Mouse (Mus musculus) layer of hippocampus, postnatal 14 days (tissue): Measurements from ENCODE around the gene Tnfrsf22. TPM values are rescaled to one million over a fixed set of nuclear protein-coding genes. Genes with fewer than 3 reads are reported as not detected.

Experiments used
- total RNA-seq, 2 experiments: library from RNA; stranded (reverse); gene quantifications; 2 replicates each; pipeline ENCODE4 v1.2.3; 2021

The Tnfrsf22 gene
- total RNA-seq, 2 experiments from 2014 or later: 2.1 to 2.9 TPM

Other genes starting within 250 kb of the Tnfrsf22 start
- 10 to 100 TPM in 1 of 2 experiments, 1 to 10 TPM in 1; 9.7 to 14.5 TPM for gene Cdkn1c, start 188.6 kb downstream of the Tnfrsf22 start, total RNA-seq
- gene Slc22a18, start 175.9 kb downstream of the Tnfrsf22 start, total RNA-seq: under 1 TPM; 0.21 to 0.36 TPM
- gene Phlda2, start 146.5 kb downstream of the Tnfrsf22 start, total RNA-seq: not detected
- 100 to 1,000 TPM; 130 to 138 TPM for gene Nap1l4, start 100.6 kb downstream of the Tnfrsf22 start, total RNA-seq
- gene Cars, start 49.6 kb downstream of the Tnfrsf22 start, total RNA-seq: 10 to 100 TPM; 53.8 to 62.8 TPM
- gene Tnfrsf26, start 20.9 kb downstream of the Tnfrsf22 start, total RNA-seq: under 1 TPM; 0.12 to 0.23 TPM
- gene Tnfrsf23, start 36.2 kb upstream of the Tnfrsf22 start, total RNA-seq: 1 to 10 TPM; 1.3 to 1.6 TPM
- gene Osbpl5, start 107.3 kb upstream of the Tnfrsf22 start, total RNA-seq: 10 to 100 TPM; 36.3 to 40.9 TPM
- gene Mrgprg, start 117.3 kb upstream of the Tnfrsf22 start, total RNA-seq: not detected
- gene Mrgpre, start 134.8 kb upstream of the Tnfrsf22 start, total RNA-seq: 1 to 10 TPM; 5.5 to 6.1 TPM
- gene Nadsyn1, start 173.2 kb upstream of the Tnfrsf22 start, total RNA-seq: 1 to 10 TPM; 5.7 to 6.3 TPM
- gene Dhcr7, start 173.5 kb upstream of the Tnfrsf22 start, total RNA-seq: 10 to 100 TPM; 66.2 to 69.8 TPM
- gene Gm498, start 217.2 kb upstream of the Tnfrsf22 start, total RNA-seq: not detected